Mouse (Mus musculus) heart, embryonic 11.5 days (tissue): Measurements from ENCODE around the gene Btnl2. TPM values are rescaled to one million over a fixed set of nuclear protein-coding genes. Genes with fewer than 3 reads are reported as not detected.
"Not testable (repeated sequence)": the region's sequence is repeated elsewhere in the genome, so short reads cannot be mapped to it uniquely, and the experiment has no call there.

Experiments used
- ATAC-seq: fragments of 200-750 bp; cut with Nextera tagmentation; replicated peaks from 2 replicates; pipeline ENCODE4 v1.8.0; 2017; ENCODE audit warnings: moderate library complexity; ENCODE audit not compliant: insufficient number of reproducible peaks, low FRiP score, low TSS enrichment
- H3K27ac ChIP-seq: fragments of 300-500 bp; sonication (generic); 2 replicates; pipeline ENCODE4 v1.5.1; 2014; ENCODE audit warnings: mild to moderate bottlenecking, low read depth, low read length
- H3K27me3 ChIP-seq: fragments of 300-500 bp; sonication (generic); 2 replicates; pipeline ENCODE4 v1.6.1; 2014; ENCODE audit warnings: mild to moderate bottlenecking, low read length, mixed read lengths; ENCODE audit not compliant: control insufficient read depth, insufficient read depth
- H3K36me3 ChIP-seq: fragments of 300-500 bp; sonication (generic); 2 replicates; pipeline ENCODE4 v1.6.1; 2014; ENCODE audit warnings: mild to moderate bottlenecking, low read length, moderate library complexity, mixed read lengths; ENCODE audit not compliant: control insufficient read depth, insufficient read depth
- H3K4me1 ChIP-seq: fragments of 300-500 bp; sonication (generic); 2 replicates; pipeline ENCODE4 v1.6.1; 2014; ENCODE audit warnings: low read length; ENCODE audit not compliant: control insufficient read depth, insufficient read depth
- H3K4me2 ChIP-seq: fragments of 300-500 bp; sonication (generic); 2 replicates; pipeline ENCODE4 v1.6.1; 2014; ENCODE audit warnings: mild to moderate bottlenecking, moderate library complexity
- H3K4me3 ChIP-seq: fragments of 300-500 bp; sonication (generic); 2 replicates; pipeline ENCODE4 v1.5.1; 2014; ENCODE audit warnings: low read depth, low read length
- H3K9ac ChIP-seq: fragments of 300-500 bp; sonication (generic); 2 replicates; pipeline ENCODE4 v1.6.1; 2014; ENCODE audit warnings: mild to moderate bottlenecking, low read depth, low read length, moderate library complexity
- H3K9me3 ChIP-seq: fragments of 300-500 bp; sonication (generic); replicated peaks from 2 replicates; pipeline ENCODE4 v1.6.1; 2016; ENCODE audit warnings: low read length; ENCODE audit not compliant: control insufficient read depth
- WGBS: fragments of 180-500 bp; shearing (Covaris S2); extraction: QIAGEN DNeasy Blood & Tissue Kit; methylation state at CpG from one replicate; pipeline ENCODE4 v1.1.7; 2014; ENCODE audit not compliant: insufficient replicate concordance; 5-methylcytosine and 5-hydroxymethylcytosine counted together
- polyA plus RNA-seq: library from polyadenylated mRNA; unstranded; fragments of >200 nt; fragmentation: Nextera tagmentation; extraction: Ambion mirVana; gene quantifications from 2 replicates; pipeline ENCODE4 v1.2.1, GENCODE M21; 2014

Gene Btnl2
- polyA plus RNA-seq, result not detected in 2 replicates

DNA sequence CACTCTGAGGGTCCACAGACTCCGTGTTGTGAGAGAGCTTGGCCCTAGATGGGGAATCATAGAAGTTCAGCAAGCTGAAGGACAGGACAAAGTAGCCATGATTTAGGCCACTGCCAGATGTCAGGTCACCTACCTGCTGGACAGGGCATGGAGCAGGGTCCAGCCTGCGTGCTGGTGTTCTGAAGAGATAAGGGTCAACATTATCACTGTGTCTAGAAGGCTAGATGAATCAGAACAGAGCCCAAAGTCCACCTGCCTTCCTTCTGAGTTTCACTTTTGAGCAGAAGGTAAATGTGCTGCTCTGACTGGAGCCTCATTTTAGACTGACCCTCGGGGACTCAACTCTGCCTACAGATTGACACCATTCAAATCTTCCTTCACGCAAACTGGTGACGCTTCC lies at the start of gene Btnl2:
Gene Btnl2, plus strand, starts transcription at position 284 of the 400 bp plus-strand sequence.
- Histone ChIP-seq H3K4me3 (no peak within 1 kb of the TSS), H3K27ac (no peak within 1 kb of the TSS), H3K27me3 (no peaks in the 10 kb centered on the region), H3K9me3 (no peaks in the 10 kb centered on the region), H3K9ac (no peak within 1 kb of the TSS), H3K4me2 (no peak within 1 kb of the TSS), H3K36me3 (no peaks in the 10 kb centered on the region), H3K4me1 (no peaks in the 10 kb centered on the region)
- WGBS, result 86% methylated on average over 5 of the region's 5 CpGs
- no peak for ATAC-seq

DNA sequence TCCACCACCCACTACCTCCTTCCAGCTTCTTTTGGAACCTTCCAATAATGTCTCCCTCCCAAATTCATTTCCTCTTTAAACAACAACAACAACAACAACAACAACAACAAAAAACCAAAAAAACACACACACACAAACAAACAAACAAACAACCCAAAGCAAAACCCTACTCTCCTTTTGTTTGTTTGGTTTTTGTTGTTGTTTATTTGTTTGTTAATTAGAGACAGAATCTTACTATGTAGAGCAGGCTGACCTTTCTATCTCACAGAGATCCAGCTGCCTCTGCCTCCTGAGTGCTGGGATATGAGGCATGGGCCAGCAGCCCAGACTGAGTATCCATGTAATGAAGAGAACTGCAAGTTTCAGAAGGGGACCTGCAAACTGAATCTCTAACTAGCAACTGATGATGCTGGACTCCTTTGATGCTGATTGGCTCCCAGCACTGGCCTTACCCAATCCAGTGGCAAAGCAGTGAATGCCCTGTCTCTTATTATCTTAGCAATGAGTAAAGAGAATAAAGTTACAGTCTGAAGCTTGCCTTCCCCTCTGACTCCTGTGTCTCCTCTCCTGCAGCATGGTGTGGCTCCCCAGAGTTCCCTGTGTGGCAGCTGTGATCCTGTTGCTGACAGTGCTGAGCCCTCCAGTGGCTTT lies 49.1 kb upstream of the Btnl2 start, which contains the start of gene H2-Eb1:
Gene H2-Eb1, plus strand, starts transcription at position 488 of the 651 bp plus-strand sequence.
- Histone ChIP-seq H3K4me3 (no peak within 1 kb of the TSS), H3K4me1 (0 out of 2 replicates have a peak, but pooled peaks cover 2% of the 10 kb centered on the region), H3K36me3 (no peaks in the 10 kb centered on the region), H3K4me2 (no peak within 1 kb of the TSS), H3K9me3 (no peaks in the 10 kb centered on the region), H3K9ac (no peak within 1 kb of the TSS), H3K27ac (no peak within 1 kb of the TSS), H3K27me3 (0 out of 2 replicates have a peak, but pooled peaks cover 3% of the 10 kb centered on the region)
- no peak for ATAC-seq

DNA sequence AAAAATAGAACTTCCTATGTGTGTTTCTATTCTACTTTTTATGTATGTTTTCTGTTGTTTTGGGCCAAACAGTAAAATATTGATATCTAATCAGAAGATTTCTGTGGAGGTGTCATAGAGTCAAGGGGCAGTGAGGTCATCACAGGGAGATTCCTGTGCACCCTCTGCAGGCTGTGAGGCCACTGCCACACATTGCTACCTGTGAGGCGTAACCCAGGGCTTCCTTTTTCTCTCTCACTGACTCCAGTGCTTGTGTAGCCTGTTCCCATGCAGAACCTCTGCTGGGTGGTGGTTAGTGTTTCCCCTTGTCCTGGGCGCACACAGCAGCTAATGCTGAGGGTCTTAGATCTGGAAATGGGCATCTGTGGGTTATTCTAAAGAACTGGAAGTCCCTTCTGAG lies 48.2 kb upstream of the Btnl2 start:
- 73% methylated on average over 2 of the region's 2 CpGs for WGBS
- H3K4me1 ChIP-seq, result 0 out of 2 replicates have a peak, but pooled peaks cover 2% of the 10 kb centered on the region

DNA sequence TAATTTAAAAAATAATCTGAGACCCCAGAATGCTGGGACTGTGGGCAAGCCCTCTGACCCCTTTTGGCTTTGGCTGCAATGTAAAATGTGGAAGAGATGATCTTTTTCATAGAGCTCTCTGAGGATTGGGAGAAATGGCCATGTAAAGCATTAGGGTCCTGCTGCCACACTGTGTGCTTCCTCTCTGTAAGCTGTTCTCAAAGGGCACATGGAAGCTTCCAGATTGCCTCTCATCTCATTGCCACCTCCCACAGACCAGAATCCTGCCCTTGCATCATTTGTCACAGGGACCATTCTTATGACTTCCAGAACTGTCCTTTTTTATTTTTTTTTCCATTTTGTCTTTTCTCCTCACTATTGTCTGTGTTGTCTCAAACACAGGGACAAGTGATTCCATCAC lies 47.4 kb upstream of the Btnl2 start:
- Histone ChIP-seq H3K4me1 (0 out of 2 replicates have a peak, but pooled peaks cover 2% of the 10 kb centered on the region), H3K9me3 (no peaks in the 10 kb centered on the region), H3K27me3 (0 out of 2 replicates have a peak, but pooled peaks cover 3% of the 10 kb centered on the region), H3K4me3 (no peak overlapping the region), H3K36me3 (no peaks in the 10 kb centered on the region), H3K4me2 (no peak overlapping the region), H3K27ac (no peak overlapping the region), H3K9ac (no peak overlapping the region)
- no peak for ATAC-seq

More for the DNA sequence above, 48.2 kb upstream of the Btnl2 start:
- no peak for ATAC-seq
- 0 out of 2 replicates have a peak, but pooled peaks cover 3% of the 10 kb centered on the region for H3K27me3 ChIP-seq
- H3K9ac ChIP-seq, result no peak overlapping the region
- no peaks in the 10 kb centered on the region for H3K36me3 ChIP-seq
- no peak overlapping the region for H3K27ac ChIP-seq
- H3K4me3 ChIP-seq, result no peak overlapping the region
- H3K4me2 ChIP-seq, result no peak overlapping the region
- no peaks in the 10 kb centered on the region for H3K9me3 ChIP-seq

DNA sequence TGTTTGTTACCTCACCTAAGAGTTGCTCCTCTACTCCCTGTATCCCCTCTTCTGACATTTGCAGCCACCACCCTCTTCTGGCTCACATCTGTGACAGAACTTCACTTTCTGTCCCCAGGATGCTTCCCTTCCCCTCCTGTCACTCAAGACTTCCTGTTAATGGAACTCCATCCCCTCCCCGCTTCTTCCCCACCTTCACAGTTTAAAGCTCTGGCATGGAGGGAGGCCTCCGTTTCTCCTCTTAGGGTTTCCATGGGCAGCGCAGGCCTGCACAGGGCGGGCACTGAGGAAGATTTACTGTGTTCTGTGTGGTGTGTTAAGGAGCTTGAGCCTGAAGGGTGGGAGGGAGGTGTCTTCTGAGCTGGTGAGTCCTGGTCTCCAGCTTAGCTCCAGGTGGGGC lies 46.5 kb upstream of the Btnl2 start:
- Histone ChIP-seq H3K9ac (no peak overlapping the region), H3K36me3 (no peaks in the 10 kb centered on the region), H3K4me3 (no peak overlapping the region), H3K4me2 (no peak overlapping the region), H3K4me1 (0 out of 2 replicates have a peak, but pooled peaks cover 2% of the 10 kb centered on the region), H3K27me3 (0 out of 2 replicates have a peak, but pooled peaks cover 3% of the 10 kb centered on the region), H3K27ac (no peak overlapping the region), H3K9me3 (no peaks in the 10 kb centered on the region)
- 67% methylated on average over 4 of the region's 4 CpGs for WGBS
- no peak for ATAC-seq

DNA sequence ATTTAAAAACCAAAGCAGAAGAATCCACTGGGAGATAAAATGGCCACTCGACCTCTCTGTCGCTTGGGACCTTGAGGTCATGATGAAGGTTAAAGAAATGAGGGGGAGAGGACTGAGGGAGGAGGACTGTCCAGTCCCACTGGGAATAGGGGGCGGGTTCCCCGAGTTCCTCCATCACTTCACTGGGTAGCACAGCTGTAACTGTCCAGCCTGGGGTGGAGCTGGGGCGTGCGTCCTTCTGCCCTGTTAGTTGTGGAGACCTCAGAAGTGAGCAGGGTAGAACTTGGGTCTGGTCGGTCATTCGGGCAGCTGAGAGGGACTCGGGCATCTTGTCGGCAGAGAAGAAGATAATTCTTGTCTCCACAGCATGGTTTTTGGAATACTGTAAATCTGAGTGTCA lies 45.4 kb upstream of the Btnl2 start:
- H3K36me3 ChIP-seq, result no peaks in the 10 kb centered on the region
- H3K4me2 ChIP-seq, result peak overlapping the region; percentile 58
- H3K9me3 ChIP-seq, result no peaks in the 10 kb centered on the region
- H3K4me3 ChIP-seq, result peak overlapping the region; percentile 49
- H3K27ac ChIP-seq, result no peak overlapping the region
- 0 out of 2 replicates have a peak, but pooled peaks cover 2% of the 10 kb centered on the region for H3K4me1 ChIP-seq
- WGBS, result 22% methylated on average over 10 of the region's 10 CpGs
- H3K27me3 ChIP-seq, result 0 out of 2 replicates have a peak, but pooled peaks cover 3% of the 10 kb centered on the region
- peak overlapping the region; percentile 62 for H3K9ac ChIP-seq
- no peak for ATAC-seq

DNA sequence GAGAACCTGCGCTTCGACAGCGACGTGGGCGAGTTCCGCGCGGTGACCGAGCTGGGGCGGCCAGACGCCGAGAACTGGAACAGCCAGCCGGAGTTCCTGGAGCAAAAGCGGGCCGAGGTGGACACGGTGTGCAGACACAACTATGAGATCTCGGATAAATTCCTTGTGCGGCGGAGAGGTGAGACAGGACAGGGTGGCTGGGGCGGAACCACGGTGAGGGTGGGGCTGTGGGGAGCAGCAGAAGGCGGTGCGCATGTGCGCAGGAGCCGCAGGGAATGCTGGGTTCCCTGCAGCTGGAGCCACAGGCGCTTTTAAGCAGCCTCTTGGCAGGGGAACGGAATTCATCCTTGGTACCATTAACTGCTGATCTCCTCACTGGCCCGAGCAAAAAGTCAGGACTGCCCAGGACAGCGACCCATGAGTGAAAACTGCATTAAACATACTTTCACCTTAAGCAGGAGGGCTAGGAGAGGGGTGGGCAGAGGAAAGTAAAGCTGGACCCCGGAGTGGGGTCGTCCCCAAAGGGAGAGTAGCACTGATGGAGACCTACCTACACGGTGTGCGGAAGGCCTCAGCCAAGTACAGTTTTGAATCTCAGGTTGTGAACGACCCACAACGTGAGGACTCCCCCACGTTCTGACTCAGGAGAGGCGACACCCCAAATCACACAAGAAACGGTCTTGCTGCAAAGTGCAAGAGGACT lies 44.8 kb upstream of the Btnl2 start:
- Histone ChIP-seq H3K9me3 (no peaks in the 10 kb centered on the region), H3K4me3 (peak overlapping the region; percentile 49), H3K4me2 (peak overlapping the region; percentile 58), H3K36me3 (no peaks in the 10 kb centered on the region), H3K9ac (peak overlapping the region; percentile 62), H3K27ac (no peak overlapping the region), H3K27me3 (peaks cover 6% of the 10 kb centered on the region; the same call in 1 of the 2 replicates), H3K4me1 (0 out of 2 replicates have a peak, but pooled peaks cover 2% of the 10 kb centered on the region)
- no peak for ATAC-seq
- WGBS, result 24% methylated on average over 38 of the region's 38 CpGs

DNA sequence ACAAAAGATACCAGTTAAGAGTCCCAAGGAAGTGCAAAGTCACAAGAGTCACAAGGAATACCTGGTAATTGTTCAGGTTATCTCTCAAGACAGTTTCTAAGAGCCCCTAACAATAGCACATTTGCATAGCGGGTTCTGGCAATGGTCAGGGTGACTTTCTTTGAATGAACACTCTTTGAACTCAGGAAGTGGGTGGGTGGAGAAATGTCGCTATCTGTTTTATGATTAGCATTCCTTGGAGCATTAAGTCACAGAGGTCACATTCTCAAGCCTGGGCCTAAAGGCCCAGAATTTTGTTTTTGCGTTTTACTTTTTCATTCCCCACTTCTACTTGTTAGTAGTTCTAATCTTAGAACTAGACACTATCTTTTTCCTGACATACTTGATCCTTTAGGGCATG lies 44.1 kb upstream of the Btnl2 start:
- not testable (repeated sequence) for H3K36me3 ChIP-seq, H3K27me3 ChIP-seq, ATAC-seq, H3K27ac ChIP-seq, H3K9ac ChIP-seq, H3K4me1 ChIP-seq, H3K9me3 ChIP-seq, H3K4me3 ChIP-seq, H3K4me2 ChIP-seq
- 62% methylated on average over 3 of the region's 3 CpGs for WGBS
